Mouse (Mus musculus): ENCODE data around the gene Cryzl2.
A peak's percentile ranks its signal among the peaks of the same experiment; 100 is the strongest.

Cryzl2 gene

GRCm38 (mm10) chr1:157458421-157459208, at the start of gene Cryzl2:
Gene Cryzl2, plus strand, starts transcription at chr1:157458577.
- no peak for DNase-seq

- no peak for DNase-seq
Observed at GRCm38 (mm10) chr1:157409648-157410047, 48.7 kb upstream of the Cryzl2 start.

- no peak for DNase-seq
Observed at GRCm38 (mm10) chr1:157410937-157411336, 47.4 kb upstream of the Cryzl2 start.

- DNase-seq, result no peak
Observed at GRCm38 (mm10) chr1:157411341-157411710, 47.1 kb upstream of the Cryzl2 start.

GRCm38 (mm10) chr1:157411711-157412380, 46.5 kb upstream of the Cryzl2 start:
- peak; percentile 72 for DNase-seq

- peak; percentile 95 for DNase-seq
Observed at GRCm38 (mm10) chr1:157412454-157413369, 45.7 kb upstream of the Cryzl2 start, which contains the start of gene Rasal2. Gene Rasal2, minus strand, starts transcription at chr1:157412595.

GRCm38 (mm10) chr1:157415771-157416170, 42.6 kb upstream of the Cryzl2 start:
- DNase-seq, result no peak

- no peak for DNase-seq
Observed at GRCm38 (mm10) chr1:157416628-157417027, 41.7 kb upstream of the Cryzl2 start.

- no peak for DNase-seq
Observed at GRCm38 (mm10) chr1:157417414-157417813, 41.0 kb upstream of the Cryzl2 start.

- DNase-seq, result no peak
Observed at GRCm38 (mm10) chr1:157417861-157418260, 40.5 kb upstream of the Cryzl2 start.

GRCm38 (mm10) chr1:157425741-157426427, 32.5 kb upstream of the Cryzl2 start:
- no peak for DNase-seq

GRCm38 (mm10) chr1:157426933-157427332, 31.4 kb upstream of the Cryzl2 start:
- no peak for DNase-seq

- no peak for DNase-seq
Observed at GRCm38 (mm10) chr1:157427604-157428003, 30.8 kb upstream of the Cryzl2 start.

- DNase-seq, result no peak
Observed at GRCm38 (mm10) chr1:157428366-157428765, 30.0 kb upstream of the Cryzl2 start.

GRCm38 (mm10) chr1:157433316-157433715, 25.1 kb upstream of the Cryzl2 start:
- peak; percentile 26 for DNase-seq

- DNase-seq, result no peak
Observed at GRCm38 (mm10) chr1:157434404-157434803, 24.0 kb upstream of the Cryzl2 start.

GRCm38 (mm10) chr1:157435926-157436325, 22.5 kb upstream of the Cryzl2 start:
- DNase-seq, result no peak

- no peak for DNase-seq
Observed at GRCm38 (mm10) chr1:157438290-157438689, 20.1 kb upstream of the Cryzl2 start.

GRCm38 (mm10) chr1:157439101-157439500, 19.3 kb upstream of the Cryzl2 start:
- no peak for DNase-seq

- no peak for DNase-seq
Observed at GRCm38 (mm10) chr1:157439973-157440641, 18.3 kb upstream of the Cryzl2 start.

GRCm38 (mm10) chr1:157443026-157443722, 15.2 kb upstream of the Cryzl2 start:
- no peak for DNase-seq
